Mouse (Mus musculus): ENCODE measurements at regions not wholly inside any gene's neighbourhood (a gene's known extent, or its start where the extent isn't known, plus 50 kb on each side); places are given as distances from the start of the nearest gene placed in this dataset.
A peak's percentile ranks its signal among the peaks of the same experiment; 100 is the strongest.

DNA sequence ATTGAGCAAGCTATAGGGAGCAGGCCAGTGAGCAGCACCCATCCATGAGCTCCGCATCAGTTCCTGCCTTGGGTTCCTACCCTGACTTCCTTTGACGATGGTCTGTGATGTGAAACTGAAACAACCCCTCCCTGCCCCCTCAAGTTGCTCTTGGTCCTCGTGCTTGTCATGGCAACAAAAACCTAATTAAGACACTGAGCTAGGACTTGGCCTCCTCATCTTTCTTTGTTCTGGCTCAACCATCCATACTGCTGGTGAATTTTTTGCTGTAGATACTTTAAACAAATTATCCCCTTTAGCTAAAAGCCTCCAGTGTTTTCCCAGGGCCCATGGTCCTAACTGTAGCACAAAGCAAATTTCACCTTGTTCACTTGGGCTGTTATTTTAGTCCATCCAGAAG, 129.9 kb upstream of the Peli2 start:
- DNase-seq (ENCODE audit: low spot score in 2 of 2), result no peak

DNA sequence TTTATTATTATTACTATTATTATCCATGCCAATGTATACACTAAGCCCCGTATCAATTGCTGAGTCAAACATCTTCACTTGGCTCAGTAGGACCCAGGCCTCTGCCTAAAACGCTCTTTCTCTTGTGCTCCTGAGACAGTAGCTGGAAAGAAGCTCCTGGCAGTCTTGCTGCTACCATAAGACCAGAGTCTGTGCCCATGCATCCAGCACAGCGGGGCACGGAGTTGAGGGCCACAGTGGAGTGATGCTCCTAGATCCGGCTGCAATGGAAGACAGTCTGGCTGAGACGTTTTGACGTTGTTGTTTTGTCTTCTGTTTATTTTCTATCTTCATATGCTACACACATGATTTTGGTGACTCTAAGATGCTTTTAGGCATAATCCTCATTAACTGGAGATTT, 129.1 kb upstream of the Peli2 start:
- no peak for DNase-seq (ENCODE audit: low spot score in 2 of 2)

DNA sequence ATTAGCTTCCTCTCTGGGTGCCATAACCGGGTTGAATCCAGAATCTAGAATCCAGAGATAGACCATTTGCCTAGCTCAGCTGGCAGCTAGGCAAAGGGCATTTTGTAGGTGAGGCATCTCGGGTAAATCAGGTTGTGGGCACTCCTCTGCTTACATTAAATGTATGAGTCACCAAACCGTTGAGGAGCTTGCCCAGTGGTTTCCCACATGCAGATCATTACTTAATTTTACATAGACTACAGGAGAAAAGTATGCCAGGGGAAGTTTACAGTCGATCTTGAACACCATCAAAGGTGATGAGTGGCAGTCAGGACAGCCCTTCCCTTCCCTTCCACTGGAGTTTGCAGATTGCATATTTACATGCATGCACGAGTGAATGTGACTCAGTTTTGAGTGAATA, 128.5 kb upstream of the Peli2 start:
- no peak for DNase-seq (ENCODE audit: low spot score in 2 of 2)

DNA sequence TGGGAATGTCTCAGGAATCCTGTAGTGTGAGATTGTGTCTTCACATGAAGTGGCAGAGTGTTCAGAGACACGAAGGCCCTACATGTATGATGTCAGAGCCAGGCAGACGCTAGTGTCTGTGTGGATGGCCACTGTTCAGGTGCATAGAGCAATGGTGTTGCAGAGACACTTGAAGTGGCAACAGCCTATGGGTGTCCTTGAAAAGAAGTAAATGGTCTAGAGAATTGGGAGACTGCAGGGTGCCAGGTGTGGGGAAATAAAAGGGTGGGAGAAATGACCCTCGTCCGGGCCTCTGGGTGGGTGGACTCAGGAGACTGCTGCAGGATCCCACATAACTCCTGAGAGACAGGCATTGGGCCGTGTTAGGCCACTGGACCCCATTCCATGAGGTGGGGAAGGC, 127.8 kb upstream of the Peli2 start:
- DNase-seq (ENCODE audit: low spot score in 2 of 2), result no peak

DNA sequence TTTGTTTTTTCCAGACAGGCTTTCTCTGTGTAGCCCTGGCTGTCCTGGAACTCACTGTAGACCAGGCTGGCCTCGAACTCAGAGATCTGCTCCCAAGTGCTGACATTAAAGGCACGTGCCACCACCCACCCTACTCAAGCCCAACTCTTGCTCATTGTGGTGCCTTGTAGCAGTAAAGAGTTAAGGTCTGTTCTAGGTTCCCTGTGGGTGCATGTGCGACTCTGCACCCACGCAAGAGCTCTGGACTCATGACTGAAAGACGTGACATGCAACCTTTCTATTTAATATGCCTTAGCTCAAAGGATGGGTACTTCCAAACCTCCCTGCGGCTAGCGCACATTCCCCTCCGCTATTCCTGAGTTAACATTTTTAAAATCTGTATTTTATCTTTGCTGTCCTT, 121.7 kb upstream of the Peli2 start:
- no peak for DNase-seq (ENCODE audit: low spot score in 2 of 2)

DNA sequence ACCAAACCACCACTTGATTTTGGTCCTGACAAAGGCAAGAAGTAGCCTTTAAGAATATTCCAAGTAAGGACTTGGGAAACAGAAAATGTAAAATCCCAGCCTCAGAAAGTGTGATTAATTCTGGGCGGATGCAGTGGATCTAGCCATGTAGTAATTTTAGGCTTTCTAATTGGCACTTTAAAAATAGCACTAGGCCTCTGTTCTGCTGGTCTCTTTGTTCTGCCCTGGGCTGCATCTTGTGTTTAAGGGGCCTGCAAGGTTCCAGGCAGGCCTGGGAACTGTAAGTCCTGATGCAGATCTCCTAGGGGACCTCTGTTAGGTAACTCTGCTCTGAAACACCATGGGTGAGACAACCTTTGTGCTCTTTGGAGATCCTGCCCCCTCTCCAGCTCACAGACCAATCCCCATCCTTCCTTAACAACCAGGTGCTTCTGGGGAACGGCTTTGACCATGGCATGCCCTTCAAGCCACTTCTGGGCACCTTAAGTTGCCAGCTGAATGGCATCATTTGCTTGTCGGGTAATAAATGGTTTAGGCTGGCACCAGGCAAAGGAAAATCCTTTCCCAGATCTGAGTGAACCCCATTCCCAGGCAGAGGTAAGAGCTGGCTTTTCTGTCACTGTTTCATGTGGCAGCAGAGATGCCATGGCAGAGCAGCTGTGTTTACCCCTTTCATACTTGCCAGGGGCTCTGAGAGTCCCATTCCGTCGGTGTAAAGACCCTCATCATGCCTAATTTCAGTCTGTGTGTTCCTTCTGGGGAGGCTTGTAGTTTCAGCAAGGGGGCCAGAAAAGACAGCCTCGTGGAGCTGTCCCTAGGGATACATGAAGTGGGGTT, 115.3 kb upstream of the Peli2 start:
- no peak for DNase-seq (ENCODE audit: low spot score in 2 of 2)

DNA sequence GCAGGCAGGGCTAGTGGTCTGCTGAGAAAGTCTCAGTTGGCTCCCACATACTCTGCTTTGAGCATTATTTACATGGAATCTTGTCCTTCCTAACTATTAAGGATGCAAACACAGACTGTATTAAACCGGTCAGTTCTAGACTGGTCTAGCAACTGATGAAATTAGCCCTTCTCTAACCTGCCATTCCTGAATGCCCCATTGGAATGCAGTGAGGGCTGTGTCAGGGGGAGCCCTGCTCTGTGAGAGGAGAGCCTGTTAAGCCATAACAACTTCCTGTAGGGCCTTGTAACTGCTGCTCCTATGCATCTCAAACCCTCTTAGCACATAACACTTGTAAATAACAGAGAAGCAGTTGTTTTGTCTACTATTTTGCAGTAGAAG, 114.7 kb upstream of the Peli2 start:
- DNase-seq (ENCODE audit: low spot score in 2 of 2), result no peak

DNA sequence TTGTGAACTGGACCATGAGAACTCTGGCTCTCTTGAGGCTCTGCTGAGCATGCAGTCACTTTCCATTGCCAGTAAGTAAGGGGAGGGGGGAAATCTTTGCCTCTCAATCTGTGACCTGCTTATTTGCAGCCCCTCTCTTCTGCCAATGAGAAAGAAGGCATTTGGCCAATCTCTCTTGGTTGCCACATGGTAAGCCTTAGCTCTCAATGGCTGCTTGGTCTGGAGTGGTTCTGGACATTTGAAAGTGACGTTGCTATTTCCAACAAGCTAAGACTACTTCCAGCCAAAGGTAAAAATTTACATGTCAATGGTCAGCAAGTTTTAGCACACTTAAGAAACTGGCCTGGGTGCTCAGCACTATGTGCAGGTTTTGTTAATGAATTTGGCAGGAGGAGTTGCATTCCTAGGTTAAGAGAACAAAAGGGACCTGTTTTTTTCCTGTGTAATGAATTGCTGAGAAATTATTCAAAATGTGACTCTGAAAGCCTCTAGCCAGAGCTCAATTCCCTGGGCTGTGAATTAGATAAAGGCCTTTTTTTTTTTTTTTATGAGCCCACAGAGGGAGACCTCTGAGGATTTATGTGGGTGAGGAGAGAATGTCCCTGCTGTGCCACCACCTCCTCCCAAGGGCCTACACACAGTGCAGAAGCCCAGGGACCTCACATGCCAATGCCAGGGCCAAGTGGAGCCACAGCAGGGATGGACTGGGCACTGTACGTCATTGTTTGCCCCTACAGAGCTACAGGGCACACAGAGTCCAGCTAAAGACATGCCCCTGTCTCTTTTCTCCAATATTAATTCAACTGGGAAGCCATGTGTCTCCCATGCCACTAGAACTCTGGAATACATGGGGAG, 108.0 kb upstream of the Peli2 start:
- DNase-seq (ENCODE audit: low spot score in 2 of 2), result peak in 1 of 2 experiments; percentile 13

DNA sequence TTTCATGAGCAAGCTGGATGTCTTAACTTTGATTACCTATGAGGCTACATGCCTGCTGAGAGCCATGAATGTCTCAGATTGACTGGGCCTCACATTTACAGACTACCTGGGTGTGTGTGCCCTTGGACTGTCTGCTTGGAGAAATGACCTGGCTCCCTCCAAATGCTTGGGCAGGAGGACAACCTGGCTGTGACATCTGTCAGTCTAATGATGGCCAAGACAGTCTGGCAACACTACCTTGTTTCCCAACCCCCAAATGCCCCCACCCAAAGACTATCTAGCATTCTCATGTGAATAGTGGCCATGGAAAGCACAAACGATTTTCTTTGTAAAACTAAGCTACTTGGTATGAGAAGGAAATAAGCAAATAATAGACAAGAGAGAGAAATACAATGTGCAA, 107.2 kb upstream of the Peli2 start:
- no peak for DNase-seq (ENCODE audit: low spot score in 2 of 2)

DNA sequence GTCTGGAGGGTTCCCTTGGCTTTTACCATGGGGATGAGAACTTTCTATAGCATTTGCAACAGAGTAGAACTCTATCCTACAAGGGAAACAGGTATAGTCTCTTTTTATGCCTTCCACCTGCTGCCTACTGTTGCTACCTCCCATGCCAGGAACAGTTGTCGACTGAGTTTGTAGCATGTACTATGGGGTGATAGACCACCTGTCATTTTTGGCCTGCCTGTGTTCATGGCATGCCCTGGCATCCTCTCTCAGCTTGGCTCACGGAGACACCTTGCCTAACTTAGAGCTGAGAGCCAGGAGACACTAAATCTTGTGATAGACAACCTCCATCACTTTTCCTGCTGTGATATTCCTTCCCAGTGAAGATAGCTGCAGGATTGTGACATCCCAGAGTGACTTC, 105.8 kb upstream of the Peli2 start:
- no peak for DNase-seq (ENCODE audit: low spot score in 2 of 2)

DNA sequence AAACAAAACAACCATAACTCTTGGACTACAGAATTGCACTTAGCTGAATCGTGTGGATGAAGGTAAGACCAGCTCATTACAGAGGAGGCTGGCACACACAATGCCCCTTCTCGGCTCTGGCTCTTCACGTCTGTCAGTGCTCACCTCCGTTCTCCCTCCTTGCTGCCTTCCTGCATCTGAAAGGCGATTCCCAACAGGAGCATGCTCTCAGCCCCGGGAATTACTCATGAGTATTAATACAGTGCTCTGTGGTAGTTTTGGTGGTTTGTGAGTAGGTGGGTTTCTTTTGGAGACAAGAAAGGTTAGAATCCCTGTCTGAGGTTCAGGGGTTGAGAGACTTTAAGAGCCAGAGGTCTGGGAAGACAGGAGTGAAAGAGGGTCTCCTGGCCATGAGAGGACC, 102.7 kb upstream of the Peli2 start:
- DNase-seq (ENCODE audit: low spot score in 2 of 2), result no peak

DNA sequence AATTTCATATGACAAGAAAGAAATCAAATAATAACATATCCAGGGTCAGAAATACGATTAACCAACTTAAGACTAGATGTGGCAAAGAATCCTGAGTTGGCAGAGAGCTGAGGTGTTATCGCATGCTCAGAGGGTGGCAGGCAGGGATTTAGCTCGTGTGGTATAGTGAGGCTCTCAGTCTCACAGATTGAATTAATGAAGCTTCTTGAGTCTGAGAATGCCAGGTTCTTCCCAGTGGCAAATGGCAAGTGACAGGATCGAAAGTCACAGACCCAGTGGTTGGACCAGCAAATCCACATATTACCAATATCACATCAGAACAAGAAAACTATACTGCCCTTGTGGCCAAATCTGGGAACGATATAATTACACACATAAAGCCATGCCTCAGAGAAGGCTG, 101.3 kb upstream of the Peli2 start:
- no peak for DNase-seq (ENCODE audit: low spot score in 2 of 2)

DNA sequence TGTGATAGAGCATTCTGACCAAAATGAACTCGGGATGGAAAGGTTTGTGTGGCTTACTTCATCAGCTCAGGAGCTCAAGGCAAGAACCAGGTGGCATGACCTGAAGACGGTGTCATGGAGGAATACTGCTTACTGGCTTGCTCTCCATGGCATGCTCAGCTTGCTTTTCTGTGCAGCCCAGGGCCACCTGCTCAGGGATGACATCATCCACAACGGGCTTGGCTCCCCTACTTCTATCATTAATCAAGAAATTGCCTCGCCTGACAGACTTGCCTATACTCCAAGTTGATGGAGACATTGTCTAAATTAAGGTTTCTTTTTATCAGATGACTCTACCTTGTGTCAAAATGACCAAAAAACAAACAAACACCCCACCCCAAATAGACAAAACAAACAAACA, 98.4 kb upstream of the Peli2 start:
- DNase-seq (ENCODE audit: low spot score in 2 of 2), result no peak

DNA sequence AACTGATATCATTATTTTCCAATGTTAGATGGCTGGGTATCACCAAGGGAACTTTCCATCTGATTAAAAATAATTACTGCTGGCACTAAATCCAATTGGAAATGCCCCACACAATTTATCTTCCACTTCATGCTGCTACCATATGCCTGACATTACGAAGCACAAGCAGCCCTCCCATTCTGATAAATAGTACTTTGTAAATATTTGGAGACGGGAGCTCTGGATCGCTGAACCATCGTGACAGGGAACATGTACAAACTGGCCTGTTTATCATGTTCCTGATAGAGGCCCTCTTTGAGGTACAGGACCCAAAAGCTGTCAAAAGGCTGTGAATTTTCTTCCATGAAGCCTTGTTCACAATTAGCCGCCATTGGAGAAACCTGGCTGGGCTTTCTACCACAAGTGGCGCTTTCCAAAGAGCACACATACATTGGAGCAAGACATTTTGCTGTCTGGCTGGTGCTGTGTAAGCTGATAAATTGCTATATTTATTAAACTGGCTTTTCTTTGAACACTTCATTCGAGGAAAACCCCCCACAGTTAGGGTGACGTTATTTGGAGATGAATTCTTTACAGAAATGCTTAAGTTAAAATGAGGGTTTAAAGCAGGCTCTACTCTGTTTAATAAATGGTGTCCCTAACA, 96.5 kb upstream of the Peli2 start:
- DNase-seq (ENCODE audit: low spot score in 2 of 2), result no peak

DNA sequence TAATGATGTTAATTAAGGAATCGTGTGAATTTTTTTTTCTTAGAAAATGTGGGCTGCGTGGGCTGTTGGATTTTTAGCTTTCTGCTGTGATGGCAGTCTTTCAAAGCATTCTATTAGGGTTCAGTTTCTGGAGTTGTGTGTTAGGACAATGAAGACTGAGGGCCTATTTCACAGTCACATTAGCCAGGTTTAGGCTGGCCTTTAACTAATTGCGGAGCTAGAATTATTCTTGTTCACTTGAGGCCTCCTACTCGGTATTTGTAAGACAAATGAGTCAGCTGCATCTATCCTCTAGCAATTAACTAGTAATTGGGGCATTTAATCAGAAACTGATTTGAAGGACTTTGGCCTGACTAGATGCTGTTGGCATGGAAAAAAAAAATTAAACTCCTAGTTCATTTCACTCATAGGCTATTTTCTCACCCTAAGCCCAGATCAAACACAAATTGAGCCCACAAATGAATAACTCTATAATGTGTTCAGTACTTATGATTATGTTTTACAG, 81.3 kb upstream of the Peli2 start:
- no peak for DNase-seq (ENCODE audit: low spot score in 2 of 2)

DNA sequence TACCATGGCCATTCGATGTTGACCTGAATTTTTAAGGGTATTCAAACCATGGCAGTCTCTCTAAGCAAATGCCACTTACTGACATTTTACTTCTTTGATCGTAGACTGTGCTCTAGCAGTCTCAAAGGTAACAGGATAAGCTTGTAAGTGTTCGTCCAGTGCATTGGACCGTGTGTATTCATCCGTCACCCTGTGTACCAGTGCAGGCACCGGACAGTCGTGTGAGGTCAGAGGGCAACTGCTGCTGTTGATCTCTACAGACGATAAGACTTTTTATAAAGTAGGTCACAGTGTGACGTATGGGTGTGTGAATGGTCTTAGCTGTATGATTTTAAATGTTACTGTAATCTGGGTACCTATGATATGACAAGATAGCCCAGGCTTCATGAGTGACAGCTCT, 74.5 kb upstream of the Peli2 start:
- DNase-seq (ENCODE audit: low spot score in 2 of 2), result no peak

DNA sequence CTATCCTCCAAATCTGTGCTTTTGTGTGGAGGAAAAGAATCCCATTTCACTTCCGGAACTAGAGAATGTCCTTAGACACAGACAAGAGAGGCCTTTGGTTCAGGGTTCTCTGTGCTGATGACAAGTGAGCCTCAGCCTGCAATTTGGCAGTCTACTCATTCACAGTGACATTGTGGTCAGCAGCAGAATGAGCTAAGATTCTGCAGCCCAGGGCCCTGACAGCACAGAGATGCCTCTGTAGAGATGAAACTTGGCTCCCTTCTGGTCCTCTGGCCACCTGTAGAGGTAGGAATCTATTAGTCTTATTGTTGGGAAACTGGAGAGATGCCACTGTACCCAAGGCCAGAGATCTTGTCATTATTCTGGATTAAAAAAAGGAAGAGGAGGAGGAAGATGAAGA, 73.8 kb upstream of the Peli2 start:
- DNase-seq (ENCODE audit: low spot score in 2 of 2), result no peak

DNA sequence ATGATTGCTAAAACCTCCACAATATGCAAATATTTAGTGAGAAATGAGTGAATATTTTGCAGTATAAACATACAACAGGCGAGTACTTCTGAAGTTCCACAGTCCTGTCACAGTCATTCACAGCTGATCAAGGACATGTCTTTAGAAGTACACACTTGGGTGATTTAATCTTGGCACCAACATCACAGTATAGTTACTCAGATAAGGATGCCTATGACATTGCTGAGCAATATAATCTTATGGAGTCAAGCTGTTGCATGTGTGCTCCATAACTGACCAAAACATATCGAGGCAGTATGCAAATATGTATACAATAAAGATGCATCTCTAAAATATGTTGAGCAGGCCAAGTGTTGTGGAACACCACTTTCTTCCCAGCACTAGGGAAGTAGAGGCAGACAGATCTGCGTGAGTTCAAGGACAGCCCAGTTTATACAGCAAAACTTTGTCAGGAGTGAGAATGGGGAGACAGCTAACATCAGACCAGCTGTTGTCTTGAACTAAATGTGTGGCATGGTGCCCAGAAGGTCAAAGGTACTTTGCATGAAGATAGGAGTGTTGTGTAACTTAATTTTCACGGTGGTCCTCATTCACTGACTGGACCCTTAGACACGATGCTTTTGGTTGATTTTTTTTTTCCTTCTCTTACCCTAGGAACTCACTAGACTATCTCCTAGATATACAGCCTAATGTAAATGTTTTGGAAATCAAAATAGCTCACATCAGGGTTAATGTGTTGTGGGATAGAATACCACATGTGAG, 70.7 kb upstream of the Peli2 start:
- no peak for DNase-seq (ENCODE audit: low spot score in 2 of 2)

DNA sequence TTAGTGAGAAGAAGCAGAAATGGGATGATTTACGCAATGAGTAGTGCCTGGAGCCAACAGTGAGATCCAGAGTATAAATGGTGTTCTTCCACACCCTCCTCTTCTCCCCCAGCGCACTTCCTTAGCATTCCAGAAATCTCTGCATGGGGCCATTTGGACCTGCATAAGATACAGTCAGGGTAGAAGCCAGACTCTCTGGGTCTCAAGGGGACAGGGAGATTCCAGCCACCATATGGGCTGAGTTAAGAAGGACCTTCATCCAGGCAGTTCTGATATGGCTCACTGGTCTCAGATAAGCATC, 70.2 kb upstream of the Peli2 start:
- no peak for DNase-seq (ENCODE audit: low spot score in 2 of 2)

DNA sequence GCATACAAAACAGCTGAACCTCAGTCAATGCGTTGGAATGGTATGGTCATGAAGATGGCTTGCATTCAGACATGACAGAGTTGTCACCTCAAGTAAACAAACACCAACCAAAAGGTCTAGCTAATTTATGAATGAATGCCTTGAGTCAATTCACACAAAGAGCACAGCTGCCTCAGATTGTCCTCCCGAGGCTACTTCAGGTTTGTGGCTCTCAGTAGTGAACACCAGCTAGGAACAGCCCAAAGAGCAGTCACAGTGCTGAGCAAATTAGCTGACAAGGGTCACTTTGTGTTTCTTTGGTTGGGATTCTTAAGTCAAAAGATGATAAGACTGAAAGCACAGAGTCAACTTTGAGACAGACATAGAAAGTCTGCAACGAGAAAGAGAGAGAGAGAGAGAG, 68.7 kb upstream of the Peli2 start:
- DNase-seq (ENCODE audit: low spot score in 2 of 2), result no peak

DNA sequence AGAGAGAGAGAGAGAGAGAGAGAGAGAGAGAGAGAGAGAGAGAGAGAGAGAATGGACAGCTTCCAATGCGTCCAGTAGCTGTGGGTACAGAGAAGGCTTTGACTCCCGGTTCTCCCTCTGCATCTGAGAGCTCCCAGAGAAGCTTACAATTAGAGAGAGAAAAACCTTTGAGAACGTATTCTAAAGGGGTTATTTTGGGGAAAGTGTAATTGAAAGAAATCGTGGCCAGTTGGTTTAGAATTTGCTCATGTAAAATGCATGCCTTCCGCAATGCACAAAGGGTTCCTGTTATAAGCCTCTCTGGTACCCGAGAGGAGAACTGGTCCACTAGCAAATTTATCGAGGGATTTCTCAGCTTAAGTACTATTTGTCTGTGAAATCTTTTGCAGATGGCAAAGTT, 68.2 kb upstream of the Peli2 start:
- DNase-seq (ENCODE audit: low spot score in 2 of 2), result no peak

DNA sequence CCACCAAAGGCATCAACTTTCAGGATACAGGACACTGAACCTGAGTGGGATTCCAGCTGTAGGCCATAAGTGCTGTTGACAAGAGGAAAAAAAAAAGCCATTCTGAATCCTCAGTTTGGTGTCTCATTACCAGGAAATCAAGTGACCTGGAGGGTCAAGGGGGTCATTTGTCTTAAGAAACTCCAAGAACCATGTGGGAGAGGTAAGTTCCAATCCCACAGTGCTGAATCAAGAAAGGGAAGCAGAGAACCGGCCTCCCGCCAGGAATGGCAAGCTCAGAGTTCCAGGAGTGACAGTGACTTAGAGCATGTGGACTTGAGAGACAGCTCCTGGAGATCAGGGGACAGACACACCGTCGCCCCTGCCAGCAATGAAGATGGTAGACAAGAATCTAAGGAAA, 67.5 kb upstream of the Peli2 start:
- no peak for DNase-seq (ENCODE audit: low spot score in 2 of 2)
